Mouse (Mus musculus): ENCODE measurements around the gene Hoxd1.

GRCm38 (mm10) chr2:74727640-74728302 is 35.0 kb upstream of the Hoxd1 start:
- TF ChIP-seq CTCF (IDR thresholded peaks at IDR 0.05; ENCODE audit: low read depth, low read length), result no peak
- TF ChIP-seq POLR2A (IDR thresholded peaks at IDR 0.05; ENCODE audit: extremely low read depth, insufficient read depth, low read length), result no peak
